Mouse (Mus musculus): ENCODE results near the gene Dop1b.
"Not testable (repeated sequence)": the region's sequence is repeated elsewhere in the genome, so short reads cannot be mapped to it uniquely, and the experiment has no call there.

Dop1b gene

DNA sequence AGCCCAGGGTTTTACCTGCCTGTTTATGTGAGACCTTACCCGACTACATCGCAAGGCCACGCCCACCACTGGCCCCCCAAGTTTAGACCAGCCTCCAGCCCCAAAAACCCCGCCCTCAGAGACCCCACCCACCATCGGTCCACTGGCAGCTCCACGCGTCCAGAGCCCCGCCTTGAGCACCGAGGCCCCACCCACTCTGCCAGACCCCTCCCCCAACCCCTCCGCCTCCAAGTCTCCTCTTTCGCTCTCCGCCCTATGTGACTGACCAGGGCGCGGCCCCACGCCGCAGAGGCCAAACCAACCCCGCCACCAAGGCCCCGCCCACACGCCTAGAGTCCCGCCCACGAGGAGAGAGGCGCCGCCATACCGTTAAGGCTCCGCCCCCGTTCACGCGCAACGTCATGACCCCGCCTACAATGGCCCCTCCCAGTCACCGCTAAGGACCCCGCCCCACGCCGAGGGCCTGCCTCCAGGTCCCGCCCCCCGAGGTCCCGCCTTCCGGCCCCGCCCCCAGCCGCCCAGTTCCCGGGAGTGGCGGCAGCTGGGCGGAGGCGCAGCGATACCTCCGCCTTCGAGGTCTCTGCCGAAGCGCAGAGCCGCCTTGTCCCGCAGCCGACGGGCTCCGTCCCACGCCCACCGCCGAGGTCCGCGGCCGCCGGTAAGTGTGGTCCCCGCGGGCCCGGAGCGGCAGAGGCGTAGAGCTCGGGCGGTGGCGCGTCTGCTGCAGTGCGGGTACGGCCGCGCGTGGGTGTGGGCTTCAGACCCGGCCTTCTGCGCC lies at the start of gene Dop1b:
TSS of gene Dop1b (plus strand) at position 494 of the 778 bp plus-strand sequence.
- peak; percentile 100 for DNase-seq

- no peak for DNase-seq
These were observed 43.7 kb upstream of the Dop1b start for GRCm38 (mm10) chr16:93667976-93668375.

- no peak for DNase-seq
These were observed 42.2 kb upstream of the Dop1b start for GRCm38 (mm10) chr16:93669521-93669920.

- not testable (repeated sequence) for DNase-seq
These were observed 41.2 kb upstream of the Dop1b start for GRCm38 (mm10) chr16:93670466-93670865.

GRCm38 (mm10) chr16:93671064-93671463 lies 40.6 kb upstream of the Dop1b start:
- peak; percentile 47 to 48 for DNase-seq

DNA sequence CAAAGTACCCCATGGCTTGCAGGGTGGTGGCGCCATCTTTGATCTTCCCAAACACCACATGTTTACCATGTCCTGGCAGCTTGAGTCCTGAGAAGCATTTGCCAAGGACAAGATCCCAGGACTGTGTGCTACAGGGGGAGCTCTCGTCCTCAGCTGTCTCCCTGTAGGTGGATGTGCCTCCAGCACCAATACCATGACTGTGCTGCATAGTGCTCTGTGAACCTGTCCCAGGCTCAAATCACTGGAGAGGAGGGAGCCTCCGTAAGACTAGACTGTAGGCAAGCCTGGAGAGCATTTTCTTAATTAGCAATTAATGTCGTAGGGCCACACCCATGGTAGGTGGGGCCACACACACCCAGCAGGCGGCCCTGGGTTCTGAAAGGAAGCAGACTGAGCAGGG lies 35.3 kb upstream of the Dop1b start:
- no peak for DNase-seq

DNA sequence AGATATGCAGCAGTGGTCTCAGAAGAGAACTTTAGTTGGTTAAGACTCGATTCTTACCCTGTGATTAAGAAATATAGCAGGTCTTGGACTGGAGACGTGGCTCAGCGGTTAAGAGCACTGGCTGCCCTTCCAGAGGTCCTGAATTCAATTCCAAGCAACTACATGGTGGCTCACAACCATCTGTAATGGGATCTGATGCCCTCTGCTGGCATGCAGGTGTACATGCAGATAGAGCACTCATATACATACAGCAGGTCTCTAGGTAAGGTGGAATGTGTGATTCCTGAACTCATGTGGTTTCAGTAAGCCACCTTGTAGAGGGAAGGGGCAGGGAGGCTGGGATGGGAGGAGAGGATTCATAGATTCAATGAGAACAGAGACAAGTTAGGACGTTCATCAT lies 33.5 kb upstream of the Dop1b start:
- no peak for DNase-seq

DNA sequence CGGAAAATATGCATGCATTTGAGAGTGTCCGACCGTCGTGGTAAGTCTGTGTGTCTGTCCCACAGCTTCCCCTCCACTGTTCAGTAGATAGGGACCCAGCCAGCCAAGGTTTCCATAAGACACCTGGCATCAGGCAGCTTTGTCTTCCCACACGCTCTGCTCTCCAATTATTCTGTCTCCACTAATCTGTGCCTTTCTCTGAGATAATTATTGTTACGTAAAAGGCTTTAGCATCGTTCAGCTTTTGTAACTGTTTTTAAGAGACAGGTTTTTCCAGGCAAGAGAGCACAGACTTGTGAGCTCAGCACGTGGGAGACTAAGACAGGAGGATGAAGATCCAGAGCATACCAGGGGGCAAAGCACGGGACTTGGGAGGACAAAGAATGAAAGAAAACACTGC lies 32.5 kb upstream of the Dop1b start:
- DNase-seq = no peak

- DNase-seq = no peak
These were observed 29.5 kb upstream of the Dop1b start for GRCm38 (mm10) chr16:93682156-93682688.

- peak; percentile 67 to 71 for DNase-seq
These were observed 28.8 kb upstream of the Dop1b start, which contains the start of gene Cbr3 for GRCm38 (mm10) chr16:93682689-93683507. Gene Cbr3 (plus strand): TSS chr16:93683215.

DNA sequence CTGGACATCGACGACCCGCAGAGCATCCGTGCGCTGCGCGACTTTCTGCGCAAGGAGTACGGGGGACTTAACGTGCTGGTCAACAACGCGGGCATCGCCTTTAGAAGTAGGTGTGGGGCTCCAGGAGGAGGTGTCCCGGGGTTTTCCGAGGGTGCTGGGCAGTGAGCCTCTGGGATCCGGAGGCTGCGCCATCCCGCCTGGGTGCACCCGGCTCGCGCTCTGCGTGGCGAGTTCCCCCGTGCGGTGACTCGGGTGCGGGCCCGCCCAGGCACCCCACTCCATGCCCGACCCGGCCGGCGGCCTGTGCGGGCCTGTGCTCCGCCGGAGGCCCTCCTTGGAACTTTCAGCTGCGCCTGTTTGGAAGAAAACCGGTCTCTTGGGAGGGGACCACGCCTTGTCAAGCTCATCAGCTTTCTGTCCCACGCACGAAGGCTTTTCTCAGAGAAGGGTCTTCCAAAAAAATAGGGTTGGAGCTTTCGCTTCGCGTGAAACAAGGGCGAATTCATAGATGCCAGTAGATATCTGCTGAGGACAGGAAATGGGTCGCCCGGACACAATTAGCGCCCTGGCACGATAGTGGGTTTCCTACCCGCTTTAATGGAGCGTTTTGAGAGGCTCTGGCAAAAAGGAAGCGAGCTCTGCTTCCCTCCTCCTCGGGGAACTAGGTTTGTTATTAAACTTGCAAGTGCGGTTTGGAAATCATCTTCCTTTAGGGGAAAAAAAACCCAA lies 28.0 kb upstream of the Dop1b start:
- DNase-seq = peak; percentile 35 to 47

DNA sequence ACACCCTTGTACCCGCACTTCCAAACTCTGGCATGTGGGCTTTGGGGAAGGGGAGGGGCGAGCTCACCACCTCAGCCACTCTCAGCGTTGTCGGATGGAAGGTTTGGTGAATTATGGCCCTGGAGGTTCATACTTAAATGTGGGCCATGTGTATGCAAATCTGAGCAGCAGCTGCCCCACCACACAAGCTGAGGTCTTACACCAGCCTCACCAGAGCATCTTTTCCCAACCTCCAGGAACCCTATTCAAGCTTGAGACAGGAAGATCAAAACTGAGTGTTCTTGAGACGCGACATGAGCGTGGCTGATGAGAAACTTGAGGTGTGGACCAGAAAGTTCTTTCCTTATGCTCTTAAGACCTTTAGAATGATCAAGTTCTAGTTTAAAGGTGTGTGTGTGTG lies 27.3 kb upstream of the Dop1b start:
- no peak for DNase-seq

DNA sequence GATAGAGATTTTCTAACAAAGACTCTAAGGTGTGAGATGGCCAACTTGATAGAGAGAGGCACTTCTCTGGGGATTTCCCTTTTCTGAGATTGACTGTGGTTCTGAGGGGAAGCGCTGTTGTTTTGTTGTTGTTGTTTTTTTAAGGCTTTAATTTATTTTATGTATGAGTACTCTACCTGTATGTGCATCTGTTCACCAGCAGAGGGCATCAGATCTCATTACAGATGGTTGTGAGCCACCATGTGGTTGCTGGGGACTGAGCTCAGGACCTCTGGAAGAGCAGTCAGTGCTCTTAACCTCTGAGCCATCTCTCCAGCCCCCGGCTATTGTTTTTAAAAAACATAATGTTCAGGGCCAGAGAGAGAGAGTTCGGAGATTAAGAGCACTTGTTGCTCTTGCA lies 25.9 kb upstream of the Dop1b start:
- not testable (repeated sequence) for DNase-seq

- peak; percentile 26 for DNase-seq
These were observed 25.3 kb upstream of the Dop1b start for GRCm38 (mm10) chr16:93686421-93686820.

GRCm38 (mm10) chr16:93686945-93687344 lies 24.8 kb upstream of the Dop1b start:
- peak in 1 of 2 experiments; percentile 64 for DNase-seq

- no peak for DNase-seq
These were observed 20.4 kb upstream of the Dop1b start for GRCm38 (mm10) chr16:93691206-93691841.

DNA sequence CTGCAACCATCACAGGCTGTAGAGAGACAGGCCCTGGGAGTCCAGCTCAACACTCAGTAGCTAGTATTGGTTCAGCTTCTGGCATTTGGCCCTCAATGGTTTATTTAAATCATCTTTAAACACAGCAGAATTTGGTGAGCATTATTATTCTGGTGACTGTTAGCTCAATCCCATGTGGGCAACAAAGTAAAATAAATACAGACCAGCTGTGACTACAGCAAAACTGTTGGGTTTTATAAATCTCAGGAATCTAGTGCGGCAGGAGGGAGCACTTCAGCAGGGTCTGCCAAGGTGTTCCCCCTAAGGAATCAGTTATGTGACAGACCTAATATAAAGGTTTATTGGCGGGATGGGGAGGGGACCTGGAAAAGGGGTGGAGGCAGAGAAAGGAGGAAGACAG lies 19.0 kb upstream of the Dop1b start:
- DNase-seq = no peak

- DNase-seq = no peak
These were observed 4.6 kb upstream of the Dop1b start for GRCm38 (mm10) chr16:93707116-93707515.

- DNase-seq = no peak
These were observed 2.5 kb upstream of the Dop1b start for GRCm38 (mm10) chr16:93709217-93709616.

DNA sequence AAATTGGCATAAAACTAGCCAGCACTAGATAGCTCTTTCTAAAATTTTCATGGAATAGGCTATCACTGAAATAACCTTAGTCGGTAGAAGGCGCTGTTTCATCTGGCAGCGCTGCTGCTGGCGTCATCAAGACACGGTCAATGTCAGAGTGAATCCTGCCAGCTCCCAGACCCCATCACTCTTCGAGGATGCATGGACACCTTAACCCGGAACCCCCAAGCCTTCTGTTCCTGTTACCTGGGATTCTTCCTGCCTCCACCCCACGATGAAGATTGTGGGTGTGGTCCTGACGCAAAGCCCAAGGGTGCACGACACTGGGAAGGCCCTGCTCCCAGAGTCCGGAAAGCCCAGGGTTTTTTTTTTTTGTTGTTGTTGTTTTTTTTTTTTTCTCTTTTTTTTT lies 780 bp upstream of the Dop1b start:
- peak; percentile 90 to 94 for DNase-seq

DNA sequence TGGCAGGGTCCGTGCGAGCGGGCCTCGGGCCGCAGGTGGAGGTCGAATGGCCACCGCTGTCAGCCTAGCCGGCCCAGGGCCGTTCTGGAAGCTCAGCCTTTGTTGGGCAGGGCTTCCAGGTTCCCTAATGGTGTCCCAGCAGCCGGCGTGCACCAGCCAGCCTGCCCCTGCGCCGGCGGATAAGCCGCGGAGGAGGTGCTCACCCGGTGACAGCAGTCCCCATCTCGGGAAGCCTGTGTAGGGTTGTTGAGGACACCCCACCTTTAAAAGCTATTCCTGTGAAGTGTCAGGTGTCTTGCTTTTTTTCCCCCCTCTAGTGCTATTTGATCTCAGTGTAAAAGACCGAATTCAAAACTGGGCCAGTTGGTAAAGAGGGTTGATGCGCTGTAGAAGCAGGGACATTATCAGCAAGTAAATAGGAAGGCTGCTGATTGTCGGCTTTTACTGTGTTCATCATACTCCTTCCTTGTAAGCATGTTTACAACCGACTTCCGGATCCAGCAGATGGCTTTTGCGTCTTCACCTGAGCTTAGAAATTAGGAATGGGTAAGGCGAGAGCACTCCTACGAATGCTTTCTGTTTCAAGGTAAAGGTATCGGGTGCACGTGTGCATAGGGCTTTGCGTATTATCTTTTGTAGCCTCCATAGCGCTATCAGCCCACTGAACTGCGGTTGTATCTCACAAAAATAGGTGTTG lies 633 bp downstream of the Dop1b start:
- DNase-seq = no peak

GRCm38 (mm10) chr16:93712966-93713365 lies 1.3 kb downstream of the Dop1b start:
- peak; percentile 39 to 49 for DNase-seq
